Mouse (Mus musculus): ENCODE measurements around the gene Krtap20-2. TPM values are rescaled to one million over a fixed set of nuclear protein-coding genes. Genes with fewer than 3 reads are reported as not detected.

The Krtap20-2 gene
- polyA plus RNA-seq (2012; rRNA removed) = not detected in 2 replicates

DNA sequence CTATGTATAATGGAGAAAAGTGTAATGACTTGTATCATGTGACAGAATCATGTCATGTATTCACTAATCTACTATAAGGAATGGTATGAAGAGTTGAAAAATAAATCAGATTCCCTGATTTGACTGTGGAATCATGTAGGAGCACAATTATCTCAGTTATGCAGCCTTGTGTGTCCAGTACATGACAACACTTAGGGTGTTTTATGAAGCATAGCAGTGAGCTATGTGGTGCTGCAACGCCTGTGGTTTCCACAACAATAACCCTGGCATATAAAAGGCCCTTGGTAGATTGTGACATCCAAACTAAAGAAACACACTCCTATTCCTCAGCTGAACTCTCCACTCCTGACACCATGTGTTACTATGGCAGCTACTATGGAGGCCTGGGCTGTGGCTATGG, at the start of gene Krtap20-2:
Gene Krtap20-2 (plus strand): TSS at position 301 of the 400 bp plus-strand sequence.

DNA sequence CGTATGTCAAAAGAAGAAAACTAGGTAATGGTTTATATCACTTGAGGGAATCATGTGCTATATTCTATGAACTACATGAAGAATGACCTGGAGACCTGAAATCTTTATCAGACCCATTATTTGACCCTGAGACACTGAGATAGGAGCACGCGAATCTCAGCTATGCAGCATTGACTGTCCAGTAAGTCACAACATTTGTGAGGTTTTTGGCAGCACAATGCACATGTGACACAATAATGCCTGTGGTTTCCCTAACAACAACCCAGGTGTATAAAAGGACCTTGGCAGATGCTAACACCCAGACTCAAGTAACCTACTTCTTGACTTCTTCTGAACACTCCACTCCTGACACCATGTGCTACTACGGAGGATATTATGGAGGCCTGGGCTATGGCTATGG, 48.0 kb upstream of the Krtap20-2 start, which contains the start of gene Gm9789:
Gene Gm9789 (plus strand): TSS at position 301 of the 400 bp plus-strand sequence.

DNA sequence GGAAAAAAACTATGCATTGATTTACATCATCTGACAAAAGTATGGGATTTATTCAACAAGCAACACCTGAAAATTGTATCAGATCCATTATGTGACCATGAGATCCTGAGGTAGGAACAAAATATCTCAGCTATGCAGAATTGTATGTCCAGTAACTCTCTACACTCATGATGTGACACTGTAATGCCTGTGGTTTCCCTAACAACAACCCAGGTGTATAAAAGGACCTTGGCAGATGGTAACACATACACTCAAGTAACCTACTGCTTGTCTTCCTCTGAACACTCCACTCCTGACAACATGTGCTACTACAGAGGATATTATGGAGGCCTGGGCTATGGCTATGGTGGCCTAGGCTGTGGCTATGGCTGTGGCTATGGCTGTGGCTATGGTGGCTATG, 36.5 kb upstream of the Krtap20-2 start, which contains the start of gene Gm7735:
Gene Gm7735 (plus strand): TSS at position 301 of the 400 bp plus-strand sequence.

DNA sequence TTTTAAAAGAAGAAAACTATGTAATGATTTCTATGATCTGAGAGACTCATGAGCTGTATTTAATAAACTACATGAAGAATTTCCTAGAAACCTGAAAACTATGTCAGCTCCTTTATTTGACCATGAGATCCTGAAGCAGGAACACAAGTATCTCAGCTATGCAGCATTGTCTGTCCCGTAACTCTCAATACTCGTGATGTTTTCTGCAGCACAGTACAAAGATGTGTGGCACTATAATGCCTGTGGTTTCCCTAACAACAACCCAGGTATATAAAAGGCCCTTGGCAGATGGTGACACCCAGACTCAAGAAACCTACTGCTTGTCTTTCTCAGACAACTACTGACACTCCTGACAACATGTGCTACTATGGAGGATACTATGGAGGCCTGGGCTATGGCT, 31.2 kb upstream of the Krtap20-2 start, which contains the start of gene 1110057P08Rik:
Gene 1110057P08Rik (plus strand): TSS at position 301 of the 400 bp plus-strand sequence.

Other genes with a start within 250 kb of the Krtap20-2 start
- not detected in 2 replicates for gene Krtap16-3, start 243.0 kb upstream of the Krtap20-2 start, polyA plus RNA-seq (2012; rRNA removed)
- not detected in 2 replicates for gene Krtap22-2, start 195.1 kb upstream of the Krtap20-2 start, polyA plus RNA-seq (2012; rRNA removed)
- not detected in 2 replicates for gene Gm10229, start 190.6 kb upstream of the Krtap20-2 start, polyA plus RNA-seq (2012; rRNA removed)
- gene Krtap6-1, start 174.2 kb upstream of the Krtap20-2 start, polyA plus RNA-seq (2012; rRNA removed) = not detected in 2 replicates
- not detected in 2 replicates for gene Gm10228, start 164.4 kb upstream of the Krtap20-2 start, polyA plus RNA-seq (2012; rRNA removed)
- gene Krtap6-5, start 158.0 kb upstream of the Krtap20-2 start, polyA plus RNA-seq (2012; rRNA removed) = not detected in 2 replicates
- gene 1110025L11Rik, start 141.9 kb upstream of the Krtap20-2 start, polyA plus RNA-seq (2012; rRNA removed) = not detected in 2 replicates
- not detected in 2 replicates for gene Krtap6-3, start 121.8 kb upstream of the Krtap20-2 start, polyA plus RNA-seq (2012; rRNA removed)
- gene Gm6358, start 65.0 kb upstream of the Krtap20-2 start, polyA plus RNA-seq (2012; rRNA removed) = not detected in 2 replicates
- not detected in 2 replicates for gene Gm10061, start 54.8 kb upstream of the Krtap20-2 start, polyA plus RNA-seq (2012; rRNA removed)
- gene Gm9789, start 47.9 kb upstream of the Krtap20-2 start, polyA plus RNA-seq (2012; rRNA removed) = not detected in 2 replicates
- gene Gm7735, start 36.4 kb upstream of the Krtap20-2 start, polyA plus RNA-seq (2012; rRNA removed) = not detected in 2 replicates
- not detected in 2 replicates for gene 1110057P08Rik, start 31.1 kb upstream of the Krtap20-2 start, polyA plus RNA-seq (2012; rRNA removed)
- gene Krtap21-1, start 198.0 kb downstream of the Krtap20-2 start, polyA plus RNA-seq (2012; rRNA removed) = not detected in 2 replicates
- gene Krtap6-2, start 214.2 kb downstream of the Krtap20-2 start, polyA plus RNA-seq (2012; rRNA removed) = not detected in 2 replicates

Data from stomach, adult 2 months (tissue).